Mouse (Mus musculus): Measurements from ENCODE around the gene Rgs2. TPM values are rescaled to one million over a fixed set of nuclear protein-coding genes. Genes with fewer than 3 reads are reported as not detected.

The Rgs2 gene
- polyA plus RNA-seq, 1 experiment from 2014 or later: 20.2 TPM

DNA sequence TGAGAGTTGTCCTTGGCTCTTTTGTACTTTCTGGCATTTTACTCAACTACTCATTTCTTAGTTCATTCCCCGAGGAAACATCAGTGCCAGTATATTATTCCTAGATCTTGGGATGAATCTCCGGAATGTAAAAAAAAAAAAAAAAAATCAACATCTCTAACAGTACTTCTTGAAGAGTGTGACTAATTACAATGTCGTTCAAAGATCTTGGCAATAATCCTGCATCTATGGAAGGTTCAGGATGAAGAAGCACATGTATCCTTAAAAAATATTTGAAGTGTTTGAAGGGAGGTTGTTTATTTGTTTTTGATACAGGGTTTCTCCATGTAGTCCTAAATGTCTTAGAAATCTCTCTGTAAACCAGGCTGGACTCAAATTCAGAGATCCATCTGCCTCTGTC is 41.7 kb downstream of the Rgs2 start:
- no peaks in the 10 kb centered on the region for H3K4me1 ChIP-seq (ENCODE audit: control insufficient read depth, insufficient read depth, low read length)
- no peak overlapping the region for H3K27ac ChIP-seq (ENCODE audit: low read depth, low read length)
- no peaks in the 10 kb centered on the region for H3K36me3 ChIP-seq (ENCODE audit: control insufficient read depth, insufficient read depth, low read length)
- H3K9ac ChIP-seq (ENCODE audit: low read depth, low read length): no peak overlapping the region
- 75% methylated on average over 3 of the region's 3 CpGs for WGBS (ENCODE audit: insufficient replicate concordance)
- H3K9me3 ChIP-seq (replicated peaks; ENCODE audit: control insufficient read depth, low read length): no peaks in the 10 kb centered on the region
- H3K4me2 ChIP-seq: no peak overlapping the region
- no peaks in the 10 kb centered on the region for H3K27me3 ChIP-seq (ENCODE audit: control insufficient read depth, insufficient read depth, low read length)
- H3K4me3 ChIP-seq (ENCODE audit: low read depth, low read length): no peak overlapping the region
- ATAC-seq (replicated peaks; ENCODE audit: insufficient number of reproducible peaks, low FRiP score, low TSS enrichment): no peak

DNA sequence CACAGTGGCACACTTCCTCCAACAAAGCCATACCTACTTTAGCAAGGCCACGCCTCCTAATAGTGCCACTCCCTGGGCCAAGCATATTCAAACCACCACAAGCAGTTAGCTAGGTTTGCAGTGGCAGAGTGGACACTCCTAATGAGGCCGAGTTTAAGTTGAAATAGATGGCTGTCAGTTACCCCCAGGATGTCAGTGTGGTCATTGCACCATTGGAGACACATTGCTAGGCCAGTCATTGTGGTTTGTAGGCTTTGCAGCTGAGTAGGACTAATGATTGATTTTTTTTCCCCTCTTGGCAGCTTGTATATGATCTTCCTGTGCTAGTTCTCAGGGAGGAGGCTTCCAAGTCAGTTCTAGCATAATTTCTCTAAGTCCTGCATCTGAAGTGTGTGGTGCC is 43.6 kb downstream of the Rgs2 start:
- no peak overlapping the region for H3K9ac ChIP-seq (ENCODE audit: low read depth, low read length)
- H3K27me3 ChIP-seq (ENCODE audit: control insufficient read depth, insufficient read depth, low read length): no peaks in the 10 kb centered on the region
- no peak overlapping the region for H3K4me3 ChIP-seq (ENCODE audit: low read depth, low read length)
- H3K4me2 ChIP-seq: no peak overlapping the region
- H3K4me1 ChIP-seq (ENCODE audit: control insufficient read depth, insufficient read depth, low read length): no peaks in the 10 kb centered on the region
- H3K9me3 ChIP-seq (replicated peaks; ENCODE audit: control insufficient read depth, low read length): no peaks in the 10 kb centered on the region
- no peaks in the 10 kb centered on the region for H3K36me3 ChIP-seq (ENCODE audit: control insufficient read depth, insufficient read depth, low read length)
- no peak for ATAC-seq (replicated peaks; ENCODE audit: insufficient number of reproducible peaks, low FRiP score, low TSS enrichment)
- 82% methylated on average over 2 of the region's 2 CpGs for WGBS (ENCODE audit: insufficient replicate concordance)
- no peak overlapping the region for H3K27ac ChIP-seq (ENCODE audit: low read depth, low read length)

DNA sequence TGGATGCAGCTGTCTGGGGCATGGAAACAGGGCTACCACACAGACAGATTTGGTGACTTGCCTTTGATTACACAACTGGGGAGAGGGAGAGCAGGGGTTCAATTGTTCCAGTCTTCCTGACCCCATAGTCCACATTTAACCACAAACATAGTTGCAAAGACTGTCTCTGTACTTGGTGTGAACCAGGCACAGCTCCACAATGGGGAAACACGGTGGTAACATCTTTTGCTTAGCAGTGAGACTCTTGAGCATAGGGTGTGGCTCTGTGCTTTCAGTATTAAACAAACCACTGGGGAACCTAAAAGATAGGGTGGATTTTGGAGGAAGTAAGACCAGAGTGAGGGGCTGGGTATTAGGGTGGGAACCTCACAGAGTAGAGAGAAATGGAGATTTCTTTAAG is 47.9 kb downstream of the Rgs2 start:
- Histone ChIP-seq H3K36me3 (ENCODE audit: control insufficient read depth, insufficient read depth, low read length) (no peaks in the 10 kb centered on the region), H3K4me1 (ENCODE audit: control insufficient read depth, insufficient read depth, low read length) (no peaks in the 10 kb centered on the region), H3K4me2 (no peak overlapping the region), H3K27ac (ENCODE audit: low read depth, low read length) (no peak overlapping the region), H3K4me3 (ENCODE audit: low read depth, low read length) (no peak overlapping the region), H3K27me3 (ENCODE audit: control insufficient read depth, insufficient read depth, low read length) (no peaks in the 10 kb centered on the region), H3K9me3 (replicated peaks; ENCODE audit: control insufficient read depth, low read length) (no peaks in the 10 kb centered on the region), H3K9ac (ENCODE audit: low read depth, low read length) (no peak overlapping the region)
- WGBS (ENCODE audit: insufficient replicate concordance): 76% methylated on average over 1 of the region's 1 CpGs
- ATAC-seq (replicated peaks; ENCODE audit: insufficient number of reproducible peaks, low FRiP score, low TSS enrichment): no peak

DNA sequence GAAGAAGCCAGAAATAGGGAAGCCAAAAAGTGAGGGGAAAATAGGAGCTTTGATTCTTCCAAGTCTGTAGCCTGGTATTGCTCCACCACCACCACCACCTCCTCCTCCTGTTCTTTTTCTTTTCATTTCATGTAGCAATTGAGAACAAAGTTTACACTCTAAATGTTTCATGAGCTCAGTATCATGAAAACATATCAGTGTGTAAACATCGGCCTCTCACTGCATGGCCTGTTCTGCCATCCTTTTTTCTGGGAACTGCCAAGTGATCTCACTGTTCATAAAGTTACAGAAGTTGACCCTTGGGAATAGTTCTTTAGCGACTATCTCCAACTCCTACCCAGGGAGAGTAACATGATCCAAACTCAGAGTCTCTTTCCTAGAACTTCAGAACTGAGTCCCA is 51.1 kb downstream of the Rgs2 start:
- Histone ChIP-seq H3K27ac (ENCODE audit: low read depth, low read length) (no peak overlapping the region), H3K9ac (ENCODE audit: low read depth, low read length) (no peak overlapping the region), H3K9me3 (replicated peaks; ENCODE audit: control insufficient read depth, low read length) (no peaks in the 10 kb centered on the region), H3K4me3 (ENCODE audit: low read depth, low read length) (no peak overlapping the region), H3K36me3 (ENCODE audit: control insufficient read depth, insufficient read depth, low read length) (no peaks in the 10 kb centered on the region), H3K4me2 (no peak overlapping the region), H3K27me3 (ENCODE audit: control insufficient read depth, insufficient read depth, low read length) (no peaks in the 10 kb centered on the region), H3K4me1 (ENCODE audit: control insufficient read depth, insufficient read depth, low read length) (no peaks in the 10 kb centered on the region)
- 64% methylated on average over 2 of the region's 2 CpGs for WGBS (ENCODE audit: insufficient replicate concordance)
- no peak for ATAC-seq (replicated peaks; ENCODE audit: insufficient number of reproducible peaks, low FRiP score, low TSS enrichment)

Other genes starting within 250 kb of the Rgs2 start
- gene Trove2, start 227.1 kb downstream of the Rgs2 start, polyA plus RNA-seq (2014; fragmentation: Nextera tagmentation; extraction: Ambion mirVana): 13.2 and 16.7 TPM in 2 replicates
- gene Uchl5, start 226.9 kb downstream of the Rgs2 start, polyA plus RNA-seq (2014; fragmentation: Nextera tagmentation; extraction: Ambion mirVana): 66.9 and 68.1 TPM in 2 replicates
- gene Rgs13, start 173.2 kb upstream of the Rgs2 start, polyA plus RNA-seq (2014; fragmentation: Nextera tagmentation; extraction: Ambion mirVana): not detected in 2 replicates
- not detected in 2 replicates for gene Rgs1, start 245.1 kb upstream of the Rgs2 start, polyA plus RNA-seq (2014; fragmentation: Nextera tagmentation; extraction: Ambion mirVana)